Comparison of ENCODE assay signal across 9 mouse cellular contexts in the genomic region with DNA sequence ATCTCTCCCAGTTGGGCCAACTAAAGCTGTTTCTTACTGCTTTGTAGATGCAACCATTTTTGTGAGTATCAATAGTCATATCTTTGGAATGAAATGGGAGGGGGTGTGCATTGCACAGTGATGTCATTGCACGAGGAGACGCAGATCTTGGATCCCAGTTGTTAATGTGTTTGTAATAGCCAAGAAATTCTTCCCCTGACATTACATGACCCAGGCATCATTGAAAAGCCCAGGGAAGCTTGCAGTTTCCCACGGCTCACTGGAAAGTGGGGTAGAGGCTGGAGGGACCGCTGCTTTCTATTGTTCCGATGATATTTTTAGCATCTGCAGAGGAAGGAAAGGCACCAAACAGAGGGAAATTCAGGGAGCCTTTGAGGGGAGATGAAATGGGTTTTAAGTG. TPM values are rescaled to one million over a fixed set of nuclear protein-coding genes. Genes with fewer than 3 reads are reported as not detected.
DNase-seq lines count a peak whose midpoint lies in the region; ATAC-seq and TF ChIP-seq lines count a peak whose summit lies in the region.
"Had no signal": no experiment of that assay in that cellular context is flagged by ENCODE, and none has a peak within 500 bp of the region (broad histone marks: within the 10 kb centered on the region; RNA-seq: fewer than 3 reads in every experiment).

No protein-coding gene starts in this region.

- no peak overlapping the region for H3K27ac ChIP-seq in limb, embryonic 13.5 days
- H3K27ac ChIP-seq in limb, embryonic 10.5 days: no peak overlapping the region

- H3K36me3 ChIP-seq in limb, embryonic 13.5 days: no peaks in the 10 kb centered on the region
- no peaks in the 10 kb centered on the region for H3K36me3 ChIP-seq in limb, embryonic 10.5 days
- no peaks in the 10 kb centered on the region for H3K36me3 ChIP-seq in myocyte (ENCODE audit: control insufficient read depth, insufficient read depth)

- H3K4me3 ChIP-seq in limb, embryonic 13.5 days: no peak overlapping the region
- no peak overlapping the region for H3K4me3 ChIP-seq in limb, embryonic 10.5 days
- H3K4me3 ChIP-seq in myocyte: no peak overlapping the region

- no peak overlapping the region for H3K9ac ChIP-seq in limb, embryonic 13.5 days

- no peak for TF ChIP-seq POLR2A in myocyte (IDR thresholded peaks at IDR 0.05; ENCODE audit: insufficient read length, low read depth)

- H3K9me3 ChIP-seq in limb, embryonic 13.5 days: no peaks in the 10 kb centered on the region
- no peaks in the 10 kb centered on the region for H3K9me3 ChIP-seq in limb, embryonic 10.5 days (replicated peaks)

- ATAC-seq in limb, embryonic 13.5 days (ENCODE audit: low FRiP score, low read depth): no peak
- ATAC-seq in CD4-positive, CD25-positive, alpha-beta regulatory T cell, adult 4 months: no peak

- 66% methylated on average over 5 of the region's 5 CpGs for WGBS in limb, embryonic 13.5 days
- WGBS in limb, embryonic 10.5 days: 88% methylated on average over 5 of the region's 5 CpGs

- no peak overlapping the region for H3ac ChIP-seq in myocyte (ENCODE audit: control insufficient read depth, insufficient read length)

- no peaks in the 10 kb centered on the region for H3K79me2 ChIP-seq in myocyte (ENCODE audit: control insufficient read depth, insufficient read depth)

- H3K27me3 ChIP-seq in limb, embryonic 13.5 days: no peaks in the 10 kb centered on the region
- H3K27me3 ChIP-seq in limb, embryonic 10.5 days (ENCODE audit: low read depth, poor library complexity, severe bottlenecking): no peaks in the 10 kb centered on the region
- no peaks in the 10 kb centered on the region for H3K27me3 ChIP-seq in myocyte (ENCODE audit: control insufficient read depth, insufficient read depth, insufficient read length)

- peaks cover 22% of the 10 kb centered on the region for H3K4me1 ChIP-seq in limb, embryonic 13.5 days
- peaks cover 22% of the 10 kb centered on the region for H3K4me1 ChIP-seq in limb, embryonic 10.5 days

- DNase-seq in cerebellum, postnatal 14 days: peak; percentile 23 to 54
- no peak for DNase-seq in cerebellum, adult 8-10 months
- no peak for DNase-seq in limb, embryonic 10.5 days (ENCODE audit: low spot score)
- DNase-seq in heart, postnatal 36 days: peak; percentile 11 to 29
- no peak for DNase-seq in MN1 (ENCODE audit: low spot score)

- intact Hi-C loops in heart, postnatal 36 days (cut with DNase I): loop anchor here (1.0 to 10.0 kb wide), 8 partner anchors 124 to 676 kb away; a partner anchor contains a TSS

- H3K4me2 ChIP-seq in limb, embryonic 13.5 days (replicated peaks): 0 out of 2 replicates have a peak overlapping the region, but pooled peaks have one; percentile 22
- peak overlapping the region; percentile 63 for H3K4me2 ChIP-seq in myocyte (ENCODE audit: low read depth)

TF ChIP-seq in myocyte, 11 proteins besides CTCF, POLR2A, EP300 and RAD21:
- no peak for TF ChIP-seq MYOG (IDR thresholded peaks at IDR 0.05; ENCODE audit: control insufficient read depth in 1 of 3, insufficient read depth in 1 of 3, insufficient read length in 2 of 3, low read depth in 2 of 3)

RNA-seq across cellular contexts. Expression of a gene that starts 25.8 kb away (rescaled TPM):
- polyA plus RNA-seq in limb, embryonic 13.5 days (2015; fragmentation: Nextera tagmentation; extraction: Ambion mirVana): 0.09 and 0.38 TPM in 2 replicates
- not detected in 2 replicates for polyA plus RNA-seq in limb, embryonic 10.5 days (2016; fragmentation: Nextera tagmentation; extraction: Ambion mirVana)
- total RNA-seq in heart, postnatal 36 days (2021): 1 to 10 TPM in 1 of 2 experiments, under 1 TPM in 1; 1.00 to 1.1 TPM
- polyA plus RNA-seq in myocyte (2012; fragmentation: generic; extraction: Trizol): not detected
- 100 to 1,000 TPM; 274 to 291 TPM for polyA plus RNA-seq in CD4-positive, CD25-positive, alpha-beta regulatory T cell, adult 4 months (2017; shearing (Covaris generic))
- polyA plus RNA-seq: gonadal fat pad, adult 2 months had no signal

Comparison
In these comparisons a context has a peak if more than half of its experiments do, and no peak if none do; other contexts are left out.
1. DNase-seq: peak in cerebellum, postnatal 14 days (2 of 2) and heart, postnatal 36 days (2 of 2); none in cerebellum, adult 8-10 months (single experiment), limb, embryonic 10.5 days (single experiment) and MN1 (single experiment).
2. RNA of a gene that starts 25.8 kb away (polyA plus RNA-seq): 274 to 291 TPM in CD4-positive, CD25-positive, alpha-beta regulatory T cell, adult 4 months; 0.09 to 0.38 TPM in limb, embryonic 13.5 days, not detected in limb, embryonic 10.5 days and not detected in myocyte (single experiment); every median in the first group is over 100 times any median in the second.